Mouse (Mus musculus): ENCODE results near the gene Slc9a8. TPM values are rescaled to one million over a fixed set of nuclear protein-coding genes. Genes with fewer than 3 reads are reported as not detected.

Slc9a8 gene
- total RNA-seq, 2 experiments from 2014 or later, result 17.2 to 19.1 TPM

- ATAC-seq (ENCODE audit: poor library complexity, severe bottlenecking), result peak; percentile 23
Observed at GRCm38 (mm10) chr2:167503896-167504349, 82.4 kb downstream of the Slc9a8 start.

- ATAC-seq (ENCODE audit: poor library complexity, severe bottlenecking), result peak; percentile 55
Observed at GRCm38 (mm10) chr2:167505127-167505526, 83.6 kb downstream of the Slc9a8 start.

GRCm38 (mm10) chr2:167506546-167507260 is 85.2 kb downstream of the Slc9a8 start:
- ATAC-seq (ENCODE audit: poor library complexity, severe bottlenecking), result no peak

- ATAC-seq (ENCODE audit: poor library complexity, severe bottlenecking), result no peak
Observed at GRCm38 (mm10) chr2:167507719-167508385, 86.3 kb downstream of the Slc9a8 start.

- ATAC-seq (ENCODE audit: poor library complexity, severe bottlenecking), result no peak
Observed at GRCm38 (mm10) chr2:167508569-167508968, 87.1 kb downstream of the Slc9a8 start.

- ATAC-seq (ENCODE audit: poor library complexity, severe bottlenecking), result no peak
Observed at GRCm38 (mm10) chr2:167510485-167510884, 89.0 kb downstream of the Slc9a8 start.

GRCm38 (mm10) chr2:167512365-167512764 is 90.9 kb downstream of the Slc9a8 start:
- no peak for ATAC-seq (ENCODE audit: poor library complexity, severe bottlenecking)

GRCm38 (mm10) chr2:167512970-167513369 is 91.5 kb downstream of the Slc9a8 start:
- ATAC-seq (ENCODE audit: poor library complexity, severe bottlenecking), result 0 out of 2 replicates have a peak, but pooled peaks have one; percentile 33

- no peak for ATAC-seq (ENCODE audit: poor library complexity, severe bottlenecking)
Observed at GRCm38 (mm10) chr2:167514641-167515040, 93.1 kb downstream of the Slc9a8 start.

- no peak for ATAC-seq (ENCODE audit: poor library complexity, severe bottlenecking)
Observed at GRCm38 (mm10) chr2:167515688-167516087, 94.2 kb downstream of the Slc9a8 start.

- ATAC-seq (ENCODE audit: poor library complexity, severe bottlenecking), result peak; percentile 33; the same call in 1 of the 2 replicates
Observed at GRCm38 (mm10) chr2:167519606-167520252, 98.2 kb downstream of the Slc9a8 start.

Other genes starting within 250 kb of the Slc9a8 start
- gene Kcnb1, start 231.6 kb upstream of the Slc9a8 start, total RNA-seq (2015), result 0.07 and 1.6 TPM in 2 replicates
- 0.07 and 0.49 TPM in 2 replicates for gene Kcnb1, start 231.6 kb upstream of the Slc9a8 start, total RNA-seq (2017)
- not detected in 2 replicates for gene Ptgis, start 181.1 kb upstream of the Slc9a8 start, total RNA-seq (2015)
- gene Ptgis, start 181.1 kb upstream of the Slc9a8 start, total RNA-seq (2017), result not detected in 2 replicates
- 62.5 and 80.6 TPM in 2 replicates for gene B4galt5, start 72.5 kb upstream of the Slc9a8 start, total RNA-seq (2015)
- gene B4galt5, start 72.5 kb upstream of the Slc9a8 start, total RNA-seq (2017), result 52.4 and 67.3 TPM in 2 replicates
- gene Rnf114, start 70.9 kb downstream of the Slc9a8 start, total RNA-seq (2015), result 59.7 and 61.7 TPM in 2 replicates
- gene Rnf114, start 70.9 kb downstream of the Slc9a8 start, total RNA-seq (2017), result 36.3 and 37.8 TPM in 2 replicates
- 9.0 and 11.3 TPM in 2 replicates for gene Spata2, start 71.2 kb downstream of the Slc9a8 start, total RNA-seq (2015)
- gene Spata2, start 71.2 kb downstream of the Slc9a8 start, total RNA-seq (2017), result 6.3 and 10.3 TPM in 2 replicates
- 0.40 and 1.8 TPM in 2 replicates for gene Snai1, start 116.5 kb downstream of the Slc9a8 start, total RNA-seq (2015)
- gene Snai1, start 116.5 kb downstream of the Slc9a8 start, total RNA-seq (2017), result 0.40 TPM in 1 of 2 replicates, not detected in the other
- gene Ube2v1, start 210.4 kb downstream of the Slc9a8 start, total RNA-seq (2015), result 68.8 and 86.3 TPM in 2 replicates
- 45.1 and 51.9 TPM in 2 replicates for gene Ube2v1, start 210.4 kb downstream of the Slc9a8 start, total RNA-seq (2017)
- 6.1 and 22.8 TPM in 2 replicates for gene Gm20431, start 239.8 kb downstream of the Slc9a8 start, total RNA-seq (2015)
- gene Gm20431, start 239.8 kb downstream of the Slc9a8 start, total RNA-seq (2017), result not detected in 2 replicates